In genomic region chr17:22423952-22424617, GRCm38 (mm10) we compare ENCODE assay signal across 8 mouse cellular contexts. TPM values are rescaled to one million over a fixed set of nuclear protein-coding genes. Genes with fewer than 3 reads are reported as not detected.
DNase-seq lines count a peak whose midpoint lies in the region; ATAC-seq lines count a peak whose summit lies in the region.

Gene Zfp946 (plus strand): TSS chr17:22424222.

- peak; percentile 97 for ATAC-seq in embryonic facial prominence, embryonic 12.5 days (ENCODE audit: insufficient number of reproducible peaks, insufficient read depth, low FRiP score, low TSS enrichment)
- ATAC-seq in midbrain, embryonic 11.5 days (ENCODE audit: low FRiP score), result peak; percentile 98

- H3K4me1 ChIP-seq in embryonic facial prominence, embryonic 12.5 days, result 0 out of 2 replicates have a peak, but pooled peaks cover 4% of the 10 kb centered on the region
- no peaks in the 10 kb centered on the region for H3K4me1 ChIP-seq in midbrain, embryonic 11.5 days (ENCODE audit: control insufficient read depth, insufficient read depth, low read length)

- no peaks in the 10 kb centered on the region for H3K9me3 ChIP-seq in embryonic facial prominence, embryonic 12.5 days
- H3K9me3 ChIP-seq in midbrain, embryonic 11.5 days (ENCODE audit: control insufficient read depth, low read length), result no peaks in the 10 kb centered on the region

- under 1% methylated on average over 29 of the region's 29 CpGs for WGBS in embryonic facial prominence, embryonic 12.5 days
- under 1% methylated on average over 29 of the region's 29 CpGs for WGBS in midbrain, embryonic 11.5 days

- H3K36me3 ChIP-seq in embryonic facial prominence, embryonic 12.5 days, result no peaks in the 10 kb centered on the region
- H3K36me3 ChIP-seq in midbrain, embryonic 11.5 days (ENCODE audit: control insufficient read depth, insufficient read depth, low read length), result no peaks in the 10 kb centered on the region

- intact Hi-C loops in left cerebral cortex, postnatal 4 days (cut with DNase I), result loop anchor here (10.0 kb wide), 1 partner anchor 1131 kb away; no protein-coding TSS in a partner anchor

- peak; percentile 87 to 92 for DNase-seq in adrenal gland, postnatal 36 days
- DNase-seq in heart, adult 11 months, result peak; percentile 99
- peak; percentile 88 for DNase-seq in kidney, adult 11 months
- DNase-seq in left cerebral cortex, postnatal 4 days, result peak; percentile 88
- DNase-seq in midbrain, embryonic 11.5 days (ENCODE audit: low spot score, missing footprints), result peak; percentile 99
- DNase-seq in right cerebral cortex, postnatal 4 days, result peak; percentile 70
- DNase-seq in yolk sac, embryonic 10.5 days (ENCODE audit: low spot score), result peak; percentile 92

- peak within 1 kb of the TSS; percentile 70 for H3K9ac ChIP-seq in embryonic facial prominence, embryonic 12.5 days
- peak within 1 kb of the TSS; percentile 63 for H3K9ac ChIP-seq in midbrain, embryonic 11.5 days (ENCODE audit: low read length)

- peak within 1 kb of the TSS; percentile 82 for H3K27ac ChIP-seq in embryonic facial prominence, embryonic 12.5 days
- H3K27ac ChIP-seq in midbrain, embryonic 11.5 days (ENCODE audit: low read depth, low read length), result peak within 1 kb of the TSS; percentile 63

- H3K4me2 ChIP-seq in embryonic facial prominence, embryonic 12.5 days (replicated peaks), result peak within 1 kb of the TSS; percentile 51
- H3K4me2 ChIP-seq in midbrain, embryonic 11.5 days, result peak within 1 kb of the TSS; percentile 61

- no peaks in the 10 kb centered on the region for H3K27me3 ChIP-seq in embryonic facial prominence, embryonic 12.5 days
- H3K27me3 ChIP-seq in midbrain, embryonic 11.5 days (ENCODE audit: control insufficient read depth, insufficient read depth, low read length), result no peaks in the 10 kb centered on the region

- H3K4me3 ChIP-seq in embryonic facial prominence, embryonic 12.5 days, result peak within 1 kb of the TSS; percentile 55
- H3K4me3 ChIP-seq in midbrain, embryonic 11.5 days (ENCODE audit: low read depth, low read length), result peak within 1 kb of the TSS; percentile 59

RNA-seq across cellular contexts. Expression of gene Zfp946, which starts in this region (rescaled TPM):
- 1 to 10 TPM; 5.7 to 6.4 TPM for total RNA-seq in adrenal gland, postnatal 36 days (2021)
- 20.5 and 20.6 TPM in 2 replicates for polyA plus RNA-seq in embryonic facial prominence, embryonic 12.5 days (2016; fragmentation: Nextera tagmentation; extraction: Ambion mirVana)
- 10 to 100 TPM; 26.3 to 26.7 TPM for total RNA-seq in left cerebral cortex, postnatal 4 days (2021)
- polyA plus RNA-seq in midbrain, embryonic 11.5 days (2014; fragmentation: Nextera tagmentation; extraction: Ambion mirVana), result 32.6 and 39.3 TPM in 2 replicates

Comparison
In these comparisons a context has a peak if more than half of its experiments do, and no peak if none do; other contexts are left out.
1. Peak in every context shown above with its lines: DNase-seq, ATAC-seq, H3K4me3 ChIP-seq and H3K27ac ChIP-seq.